Mouse (Mus musculus) layer of hippocampus, adult 9-11 months (tissue): Measurements from ENCODE around the gene Taf15.
"Not testable (repeated sequence)": the region's sequence is repeated elsewhere in the genome, so short reads cannot be mapped to it uniquely, and the experiment has no call there.

Source experiments
- DNase-seq: peaks from one replicate; pipeline ENCODE4 v3.0.0; 2022

The Taf15 gene

GRCm38 (mm10) chr11:83540931-83541330 is 68.0 kb downstream of the Taf15 start:
- no peak for DNase-seq

- DNase-seq: no peak
These were observed 68.5 kb downstream of the Taf15 start for GRCm38 (mm10) chr11:83541415-83541814.

GRCm38 (mm10) chr11:83544214-83544613 is 71.3 kb downstream of the Taf15 start:
- DNase-seq: peak; percentile 41

GRCm38 (mm10) chr11:83550186-83550632 is 77.3 kb downstream of the Taf15 start:
- no peak for DNase-seq

GRCm38 (mm10) chr11:83551037-83551436 is 78.2 kb downstream of the Taf15 start:
- not testable (repeated sequence) for DNase-seq

- no peak for DNase-seq
These were observed 78.8 kb downstream of the Taf15 start for GRCm38 (mm10) chr11:83551668-83552067.
